Mouse (Mus musculus): Measurements from ENCODE around the gene Ptafr.

- TF ChIP-seq POLR2A (IDR thresholded peaks at IDR 0.05; ENCODE audit: control insufficient read depth, low read depth, low read length) (no peak), CTCF (IDR thresholded peaks at IDR 0.05; ENCODE audit: control insufficient read depth, insufficient read depth, insufficient replicate concordance, low read depth, low read length) (no peak)
Measured at GRCm38 (mm10) chr4:132524808-132525207, 39.1 kb upstream of the Ptafr start.

Data from testis, adult 2 months (tissue).